In the genomic region with DNA sequence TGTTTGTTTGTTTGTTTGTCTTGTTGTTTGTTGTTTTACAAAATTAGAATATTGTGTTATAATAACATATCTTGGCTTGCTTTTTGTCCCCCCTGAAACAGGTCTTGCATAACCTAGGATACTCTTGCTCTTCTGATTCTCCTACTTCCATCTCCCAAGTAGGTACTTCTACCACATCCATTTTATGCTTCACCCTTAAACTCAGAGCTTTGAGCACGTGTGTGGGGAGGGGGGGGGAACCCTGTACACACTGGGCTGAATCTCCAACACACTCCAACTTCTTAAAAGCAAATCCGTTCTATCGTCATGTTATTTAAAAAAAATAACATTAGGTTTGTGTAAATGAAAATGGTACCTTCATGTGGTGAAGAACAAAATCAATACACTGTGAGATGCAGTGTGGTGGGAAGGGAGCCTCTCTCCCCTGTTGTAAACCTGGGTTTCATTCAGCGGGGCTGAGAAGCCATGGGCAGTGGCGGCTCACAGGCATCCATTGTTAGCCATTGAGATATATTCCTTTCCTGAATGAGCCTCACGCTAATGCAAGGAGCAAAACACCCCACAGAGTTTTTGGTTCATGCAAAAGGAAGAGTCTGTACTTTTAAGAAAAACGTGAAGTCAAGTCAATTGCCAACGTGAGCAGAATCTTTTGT, we compare ENCODE assay signal across 20 mouse cellular contexts.
DNase-seq lines count a peak whose midpoint lies in the region; ATAC-seq lines count a peak whose summit lies in the region.
"Had no signal": no experiment of that assay in that cellular context is flagged by ENCODE, and none has a peak within 500 bp of the region (broad histone marks: within the 10 kb centered on the region; RNA-seq: fewer than 3 reads in every experiment).

No protein-coding gene starts in this region.

- peaks cover 19% of the 10 kb centered on the region for H3K4me1 ChIP-seq in hindbrain, embryonic 10.5 days (replicated peaks)
- peaks cover 15% of the 10 kb centered on the region for H3K4me1 ChIP-seq in hindbrain, embryonic 13.5 days (replicated peaks)
- H3K4me1 ChIP-seq in midbrain, embryonic 11.5 days (ENCODE audit: control insufficient read depth, insufficient read depth, low read length) = peaks cover 10% of the 10 kb centered on the region
- H3K4me1 ChIP-seq in midbrain, embryonic 16.5 days (ENCODE audit: control insufficient read depth, insufficient read depth, low read length) = peaks cover 11% of the 10 kb centered on the region
- peaks cover 9% of the 10 kb centered on the region for H3K4me1 ChIP-seq in embryonic facial prominence, embryonic 10.5 days
- H3K4me1 ChIP-seq in midbrain, embryonic 14.5 days (ENCODE audit: control insufficient read depth, insufficient read depth, low read length) = peaks cover 12% of the 10 kb centered on the region
- H3K4me1 ChIP-seq: heart, embryonic 10.5 days; intestine, embryonic 15.5 days had no signal

- no peak overlapping the region for H3K4me2 ChIP-seq in hindbrain, embryonic 13.5 days
- no peak overlapping the region for H3K4me2 ChIP-seq in midbrain, embryonic 11.5 days
- no peak overlapping the region for H3K4me2 ChIP-seq in midbrain, embryonic 16.5 days (ENCODE audit: low read length)
- H3K4me2 ChIP-seq in midbrain, embryonic 14.5 days (ENCODE audit: low read length) = no peak overlapping the region
- H3K4me2 ChIP-seq: embryonic facial prominence, embryonic 13.5 days; intestine, embryonic 15.5 days had no signal

- H3K27ac ChIP-seq in hindbrain, embryonic 10.5 days = peak overlapping the region; percentile 60
- H3K27ac ChIP-seq in hindbrain, embryonic 13.5 days = no peak overlapping the region
- H3K27ac ChIP-seq in midbrain, embryonic 11.5 days (ENCODE audit: low read depth, low read length) = no peak overlapping the region
- H3K27ac ChIP-seq in midbrain, embryonic 16.5 days (ENCODE audit: low read length) = no peak overlapping the region
- 0 out of 2 replicates have a peak overlapping the region, but pooled peaks have one; percentile 5 for H3K27ac ChIP-seq in embryonic facial prominence, embryonic 10.5 days (replicated peaks)
- no peak overlapping the region for H3K27ac ChIP-seq in midbrain, embryonic 14.5 days (replicated peaks; ENCODE audit: low read depth, low read length)
- H3K27ac ChIP-seq: embryonic facial prominence, embryonic 13.5 days; heart, embryonic 10.5 days; intestine, embryonic 15.5 days had no signal

- no peaks in the 10 kb centered on the region for H3K36me3 ChIP-seq in hindbrain, embryonic 10.5 days
- H3K36me3 ChIP-seq in hindbrain, embryonic 13.5 days = no peaks in the 10 kb centered on the region
- no peaks in the 10 kb centered on the region for H3K36me3 ChIP-seq in midbrain, embryonic 11.5 days (ENCODE audit: control insufficient read depth, insufficient read depth, low read length)
- H3K36me3 ChIP-seq in midbrain, embryonic 16.5 days (ENCODE audit: control insufficient read depth, insufficient read depth, low read length) = no peaks in the 10 kb centered on the region
- H3K36me3 ChIP-seq in embryonic facial prominence, embryonic 10.5 days (replicated peaks) = no peaks in the 10 kb centered on the region
- H3K36me3 ChIP-seq in midbrain, embryonic 14.5 days (ENCODE audit: control insufficient read depth, insufficient read depth, low read length) = no peaks in the 10 kb centered on the region
- H3K36me3 ChIP-seq: embryonic facial prominence, embryonic 13.5 days; heart, embryonic 10.5 days; intestine, embryonic 15.5 days had no signal

- no peak for ATAC-seq in hindbrain, embryonic 13.5 days (ENCODE audit: low FRiP score)
- ATAC-seq in midbrain, embryonic 11.5 days (ENCODE audit: low FRiP score) = peak; percentile 52; the same call in 1 of the 2 replicates
- ATAC-seq in midbrain, embryonic 16.5 days = no peak
- ATAC-seq in midbrain, embryonic 14.5 days (ENCODE audit: low FRiP score, low TSS enrichment) = no peak
- ATAC-seq: forebrain, embryonic 14.5 days; intestine, embryonic 15.5 days had no signal

- H3K4me3 ChIP-seq in hindbrain, embryonic 10.5 days = no peak overlapping the region
- H3K4me3 ChIP-seq in hindbrain, embryonic 13.5 days = no peak overlapping the region
- H3K4me3 ChIP-seq in midbrain, embryonic 11.5 days (ENCODE audit: low read depth, low read length) = no peak overlapping the region
- H3K4me3 ChIP-seq in midbrain, embryonic 16.5 days (ENCODE audit: low read depth, low read length) = no peak overlapping the region
- no peak overlapping the region for H3K4me3 ChIP-seq in embryonic facial prominence, embryonic 10.5 days
- no peak overlapping the region for H3K4me3 ChIP-seq in midbrain, embryonic 14.5 days (replicated peaks; ENCODE audit: low read depth, low read length)
- H3K4me3 ChIP-seq: embryonic facial prominence, embryonic 13.5 days; heart, embryonic 10.5 days; intestine, embryonic 15.5 days had no signal

- WGBS in hindbrain, embryonic 10.5 days = 53% methylated on average over 8 of the region's 8 CpGs
- 41% methylated on average over 8 of the region's 8 CpGs for whole genome bisulfite sequencing in hindbrain, embryonic 13.5 days
- 54% methylated on average over 8 of the region's 8 CpGs for WGBS in midbrain, embryonic 11.5 days
- 31% methylated on average over 8 of the region's 8 CpGs for WGBS in midbrain, embryonic 16.5 days
- WGBS in embryonic facial prominence, embryonic 10.5 days = 67% methylated on average over 8 of the region's 8 CpGs
- WGBS in midbrain, embryonic 14.5 days = 34% methylated on average over 8 of the region's 8 CpGs

- no peaks in the 10 kb centered on the region for H3K9me3 ChIP-seq in hindbrain, embryonic 10.5 days
- H3K9me3 ChIP-seq in hindbrain, embryonic 13.5 days = peaks cover 10% of the 10 kb centered on the region; the same call in 1 of the 2 replicates
- no peaks in the 10 kb centered on the region for H3K9me3 ChIP-seq in midbrain, embryonic 11.5 days (ENCODE audit: control insufficient read depth, low read length)
- no peaks in the 10 kb centered on the region; the same call in none of the 2 replicates for H3K9me3 ChIP-seq in midbrain, embryonic 16.5 days (replicated peaks; ENCODE audit: control insufficient read depth, low read length, poor library complexity, severe bottlenecking)
- H3K9me3 ChIP-seq in embryonic facial prominence, embryonic 10.5 days = peaks cover 4% of the 10 kb centered on the region; the same call in 1 of the 2 replicates
- H3K9me3 ChIP-seq in midbrain, embryonic 14.5 days (ENCODE audit: control insufficient read depth, low read length) = peaks cover 13% of the 10 kb centered on the region
- H3K9me3 ChIP-seq: intestine, embryonic 15.5 days had no signal

- H3K9ac ChIP-seq in hindbrain, embryonic 13.5 days = no peak overlapping the region
- H3K9ac ChIP-seq in midbrain, embryonic 11.5 days (ENCODE audit: low read length) = no peak overlapping the region
- H3K9ac ChIP-seq in midbrain, embryonic 16.5 days (ENCODE audit: low read depth, low read length) = no peak overlapping the region
- H3K9ac ChIP-seq in midbrain, embryonic 14.5 days (replicated peaks; ENCODE audit: low read length) = no peak overlapping the region
- H3K9ac ChIP-seq: embryonic facial prominence, embryonic 13.5 days; intestine, embryonic 15.5 days had no signal

- no peaks in the 10 kb centered on the region for H3K27me3 ChIP-seq in hindbrain, embryonic 10.5 days (ENCODE audit: insufficient read depth, poor library complexity, severe bottlenecking)
- no peaks in the 10 kb centered on the region for H3K27me3 ChIP-seq in hindbrain, embryonic 13.5 days
- no peaks in the 10 kb centered on the region for H3K27me3 ChIP-seq in midbrain, embryonic 11.5 days (ENCODE audit: control insufficient read depth, insufficient read depth, low read length)
- H3K27me3 ChIP-seq in midbrain, embryonic 16.5 days (ENCODE audit: control insufficient read depth, insufficient read depth, low read depth, low read length) = no peaks in the 10 kb centered on the region
- H3K27me3 ChIP-seq in embryonic facial prominence, embryonic 10.5 days (replicated peaks; ENCODE audit: low read depth, poor library complexity, severe bottlenecking) = no peaks in the 10 kb centered on the region
- no peaks in the 10 kb centered on the region for H3K27me3 ChIP-seq in midbrain, embryonic 14.5 days (ENCODE audit: control insufficient read depth, insufficient read depth, low read length)
- H3K27me3 ChIP-seq: embryonic facial prominence, embryonic 13.5 days; intestine, embryonic 15.5 days had no signal

- no peak for DNase-seq in hindbrain, embryonic 10.5 days (ENCODE audit: low spot score)
- no peak for DNase-seq in midbrain, embryonic 11.5 days (ENCODE audit: low spot score, missing footprints)
- DNase-seq in embryonic facial prominence, embryonic 10.5 days (ENCODE audit: low spot score) = no peak
- peak; percentile 26 for DNase-seq in midbrain, embryonic 14.5 days
- DNase-seq: adrenal gland, adult 2 months; adrenal gland, postnatal 25 days; cerebellum, adult 18-20 months; cerebellum, adult 9-11 months; cerebellum, postnatal 36 days; embryo, embryonic 11 days; gastrocnemius, postnatal 10 days; heart, adult 18-20 months; heart, postnatal 10 days; heart, postnatal 4 days had no signal

Comparison
In these comparisons a context has a peak if more than half of its experiments do, and no peak if none do; other contexts are left out.
1. H3K27ac ChIP-seq: peak in hindbrain, embryonic 10.5 days (single experiment) and embryonic facial prominence, embryonic 10.5 days (single experiment); none in hindbrain, embryonic 13.5 days (single experiment), midbrain, embryonic 11.5 days (single experiment), midbrain, embryonic 16.5 days (single experiment) and midbrain, embryonic 14.5 days (single experiment).